Mouse (Mus musculus): ENCODE data around the gene Gid8.
A peak's percentile ranks its signal among the peaks of the same experiment; 100 is the strongest.

Gid8 gene

GRCm38 (mm10) chr2:180709923-180710272 is at the start of gene Gid8, which contains the start of gene Dido1:
Gid8 (plus strand) TSS chr2:180710117.
Dido1 (minus strand) TSS chr2:180709999.
- peak; percentile 94 for DNase-seq (ENCODE audit: low spot score)

GRCm38 (mm10) chr2:180660521-180660920 is 49.4 kb upstream of the Gid8 start:
- DNase-seq (ENCODE audit: low spot score) = no peak

- DNase-seq (ENCODE audit: low spot score) = no peak
These were observed 47.9 kb upstream of the Gid8 start for GRCm38 (mm10) chr2:180662008-180662407.

DNA sequence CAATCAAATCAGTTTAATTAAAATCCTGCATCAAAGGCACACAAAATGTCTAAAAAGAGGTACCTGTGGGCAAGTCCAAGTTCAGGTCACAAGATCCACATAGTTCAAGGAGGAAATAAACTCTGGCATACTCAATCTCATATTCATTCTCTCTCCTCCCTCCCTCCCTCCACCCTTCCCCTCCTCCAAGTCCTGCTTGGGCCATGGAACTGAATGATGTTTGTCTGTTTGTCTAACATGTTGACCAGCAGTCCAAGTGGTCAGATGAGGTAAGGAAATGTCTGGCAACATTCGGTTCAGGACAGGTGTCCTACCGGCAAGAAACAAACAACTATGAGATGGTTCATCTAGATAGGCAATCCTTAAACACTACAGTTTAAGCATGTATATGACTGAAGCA is 33.2 kb upstream of the Gid8 start:
- DNase-seq (ENCODE audit: low spot score) = no peak

DNA sequence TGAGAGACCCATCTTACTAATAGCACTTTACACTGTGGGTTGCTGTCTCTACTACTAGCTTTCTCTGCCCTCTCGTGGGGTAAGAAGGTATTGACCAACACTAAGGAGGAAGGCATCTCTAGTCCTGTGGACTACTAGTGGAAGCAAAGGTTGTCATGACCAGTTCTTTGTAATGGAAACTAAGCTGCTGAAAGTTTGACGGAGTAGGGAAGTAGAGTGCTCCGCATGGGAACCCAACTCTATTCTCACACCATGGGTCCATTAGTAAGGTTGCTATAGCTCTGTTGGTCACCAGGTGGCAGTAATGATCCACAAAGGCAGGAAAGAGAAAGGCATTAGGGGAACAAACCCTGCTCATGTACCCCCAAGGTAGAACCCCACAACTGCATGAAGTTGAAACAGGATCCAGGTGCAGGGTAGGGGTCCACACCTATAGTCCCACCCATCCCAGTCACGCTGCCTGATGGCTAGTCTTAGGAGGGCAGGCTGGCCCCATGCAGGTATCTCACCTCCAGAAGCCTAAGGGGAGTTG is 31.2 kb upstream of the Gid8 start:
- peak; percentile 35 for DNase-seq (ENCODE audit: low spot score)

- DNase-seq (ENCODE audit: low spot score) = no peak
These were observed 28.7 kb upstream of the Gid8 start for GRCm38 (mm10) chr2:180681225-180681624.

DNA sequence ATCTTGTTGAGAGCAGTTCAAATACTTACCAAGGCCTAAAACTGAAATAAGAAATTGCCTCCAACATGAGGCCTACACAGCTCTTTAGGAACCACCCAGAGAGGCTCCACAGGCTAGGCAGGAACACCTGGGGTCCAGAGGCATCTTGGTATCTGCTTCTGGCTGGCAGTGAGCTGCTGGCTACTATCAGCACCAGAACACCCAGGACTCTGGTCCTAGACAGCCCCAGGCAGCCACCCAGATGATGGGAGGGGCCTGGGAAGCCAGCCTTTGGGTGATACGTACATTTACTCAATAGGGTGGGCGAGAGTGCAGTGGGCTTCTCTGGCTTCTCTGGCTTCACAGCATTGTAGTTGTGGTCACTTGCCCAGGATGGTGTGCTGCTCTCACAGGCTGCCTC is 26.4 kb upstream of the Gid8 start:
- no peak for DNase-seq (ENCODE audit: low spot score)

DNA sequence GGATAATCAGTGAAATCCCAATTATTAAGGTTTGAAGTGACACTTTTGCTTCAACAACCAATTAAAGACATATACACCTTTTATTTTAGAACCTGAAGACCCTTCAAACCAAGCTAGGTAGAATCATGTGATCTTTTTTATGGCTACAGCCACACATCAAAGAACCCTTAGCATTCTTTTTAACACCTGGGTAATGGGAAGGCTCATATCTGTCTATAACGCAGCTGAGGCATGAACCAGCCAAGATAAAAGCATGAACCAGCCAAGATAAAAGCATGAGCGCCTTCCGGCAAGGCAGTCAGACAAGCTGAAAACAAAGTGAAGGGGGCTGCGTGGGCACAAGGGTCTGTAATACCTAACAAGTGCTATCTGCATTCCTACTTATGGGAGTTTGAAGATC is 25.9 kb upstream of the Gid8 start:
- DNase-seq (ENCODE audit: low spot score) = no peak

GRCm38 (mm10) chr2:180689841-180690240 is 20.1 kb upstream of the Gid8 start:
- DNase-seq (ENCODE audit: low spot score) = no peak

DNA sequence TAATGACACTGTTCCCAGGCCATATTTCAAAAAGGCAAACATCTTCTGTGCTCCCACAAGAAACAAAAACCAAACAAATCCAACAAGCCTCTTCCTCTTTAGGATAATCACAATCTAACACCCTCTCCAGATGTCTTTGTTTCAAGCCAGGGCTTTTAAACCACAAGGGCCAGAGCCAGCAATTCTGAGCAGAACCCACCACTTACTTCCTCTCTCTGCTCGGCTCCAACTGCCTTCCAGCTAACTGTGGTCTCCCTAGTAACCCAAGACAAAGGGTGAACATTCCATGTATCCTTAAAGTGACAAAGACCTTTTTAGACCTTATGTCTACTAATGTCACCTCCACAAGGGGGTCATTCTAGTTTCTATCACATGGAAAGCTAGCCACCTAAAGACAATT is 17.3 kb upstream of the Gid8 start:
- no peak for DNase-seq (ENCODE audit: low spot score)

DNA sequence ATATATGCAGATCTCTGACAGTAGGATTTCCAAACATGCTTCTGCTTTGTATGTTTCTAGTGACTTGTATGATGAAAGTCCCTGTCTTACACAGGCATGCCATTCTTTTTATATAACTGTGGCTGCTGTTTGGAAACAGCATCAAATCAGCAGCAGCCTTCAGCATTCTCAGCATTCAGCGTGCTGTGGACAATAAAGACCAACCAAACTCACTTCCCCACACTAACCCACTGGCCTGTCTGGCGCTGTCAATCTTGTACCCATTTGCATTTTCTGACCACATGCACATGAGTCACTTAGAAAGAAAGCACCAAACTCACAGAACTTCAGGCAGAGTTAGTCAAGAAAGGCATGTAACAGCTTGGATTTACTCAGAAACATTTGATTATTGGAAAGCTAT is 14.7 kb upstream of the Gid8 start:
- no peak for DNase-seq (ENCODE audit: low spot score)

GRCm38 (mm10) chr2:180700457-180700856 is 9.5 kb upstream of the Gid8 start:
- DNase-seq (ENCODE audit: low spot score) = no peak

GRCm38 (mm10) chr2:180701053-180701766 is 8.7 kb upstream of the Gid8 start:
- DNase-seq (ENCODE audit: low spot score) = no peak

DNA sequence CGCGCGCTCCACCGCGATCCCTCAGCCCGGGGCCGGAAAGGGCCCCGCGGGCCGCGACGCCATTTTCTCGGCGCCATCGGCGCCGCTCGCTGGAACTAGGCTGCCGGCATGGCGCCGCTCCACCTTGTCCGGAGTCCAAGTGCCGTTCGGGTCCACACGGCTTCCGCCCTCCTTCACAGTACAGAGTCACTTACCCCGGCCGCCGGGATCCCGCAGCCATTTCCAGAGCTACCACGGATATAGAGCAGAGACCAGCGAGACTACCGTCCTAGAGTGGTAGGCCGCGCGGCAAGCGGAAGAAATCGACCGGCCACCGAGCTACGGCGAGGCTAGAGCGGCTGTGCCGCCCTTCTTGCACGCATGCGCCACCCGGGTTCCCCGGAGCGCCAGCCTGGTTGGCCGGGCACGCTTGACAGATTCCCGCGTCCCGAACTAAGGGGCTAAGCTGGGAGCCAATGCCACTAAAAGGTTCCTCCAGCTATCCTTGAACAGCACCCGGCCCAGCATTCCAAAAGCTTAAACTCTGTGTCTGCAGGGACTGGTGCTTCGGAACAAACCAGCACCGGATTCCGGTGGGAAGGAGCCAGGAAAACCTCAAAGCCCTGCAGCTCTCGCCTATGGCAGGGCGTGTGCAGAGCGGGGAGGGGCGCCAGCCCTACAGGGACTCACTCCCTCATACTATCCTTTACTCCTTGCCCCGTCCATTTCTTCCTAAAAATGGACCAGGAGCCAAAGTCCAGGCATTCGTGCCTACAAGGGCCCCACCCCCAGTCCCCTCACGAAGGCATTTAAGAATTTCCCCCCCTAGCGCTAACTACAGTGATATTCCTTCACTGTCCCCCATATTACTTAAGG is 7.9 kb upstream of the Gid8 start:
- peak; percentile 92 for DNase-seq (ENCODE audit: low spot score)

DNA sequence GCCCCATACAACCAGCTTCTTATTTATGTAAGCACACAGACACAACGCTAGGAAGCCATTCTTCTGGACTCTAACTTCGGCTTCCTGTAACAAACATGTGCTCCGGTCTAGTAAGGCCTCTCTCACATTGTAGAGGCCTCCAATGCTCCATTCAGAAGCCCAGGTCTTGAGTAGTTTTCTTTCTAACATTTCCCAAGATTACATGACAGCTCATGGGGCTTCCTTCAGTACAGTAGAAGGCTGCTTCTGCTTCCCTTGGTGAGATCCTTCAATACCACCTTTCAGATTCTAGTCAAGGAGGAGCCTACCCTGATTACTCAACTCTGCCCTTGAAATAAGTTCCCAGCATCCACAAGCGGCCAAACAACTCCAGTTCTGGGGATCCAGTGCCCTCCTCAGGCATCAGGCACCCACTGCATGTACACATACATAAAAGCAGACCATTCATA is 7.2 kb upstream of the Gid8 start:
- no peak for DNase-seq (ENCODE audit: low spot score)

- no peak for DNase-seq (ENCODE audit: low spot score)
These were observed 6.7 kb upstream of the Gid8 start for GRCm38 (mm10) chr2:180703175-180703574.

- DNase-seq (ENCODE audit: low spot score) = no peak
These were observed 6.1 kb upstream of the Gid8 start for GRCm38 (mm10) chr2:180703645-180704359.

GRCm38 (mm10) chr2:180704591-180704990 is 5.3 kb upstream of the Gid8 start:
- DNase-seq (ENCODE audit: low spot score) = no peak

DNA sequence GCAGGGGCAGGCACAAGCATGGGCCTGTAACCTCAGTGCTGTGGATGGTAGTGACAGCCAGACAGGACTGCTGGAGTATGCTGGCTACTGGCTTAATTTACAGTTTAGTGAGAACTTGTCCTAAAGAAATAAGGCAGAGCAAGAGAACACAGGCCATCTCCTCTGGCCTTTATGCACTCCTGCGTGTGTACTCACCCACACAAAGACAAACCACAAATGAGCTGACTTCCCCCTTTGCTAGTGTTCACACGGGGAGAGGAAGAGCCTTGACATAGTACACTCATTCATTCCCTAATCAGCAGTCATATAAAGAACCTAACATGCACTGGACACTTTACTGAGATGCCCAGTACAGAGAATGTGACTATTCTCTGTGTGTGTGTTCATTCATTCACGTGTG is 4.9 kb upstream of the Gid8 start:
- no peak for DNase-seq (ENCODE audit: low spot score)

GRCm38 (mm10) chr2:180705975-180706374 is 3.9 kb upstream of the Gid8 start:
- DNase-seq (ENCODE audit: low spot score) = no peak

GRCm38 (mm10) chr2:180709023-180709922 is 644 bp upstream of the Gid8 start:
- no peak for DNase-seq (ENCODE audit: low spot score)

Data from ovary, postnatal 36 days (tissue).